Mouse (Mus musculus): ENCODE results near the gene Sirt1. TPM values are rescaled to one million over a fixed set of nuclear protein-coding genes. Genes with fewer than 3 reads are reported as not detected.
"Not testable (repeated sequence)": the region's sequence is repeated elsewhere in the genome, so short reads cannot be mapped to it uniquely, and the experiment has no call there.

Gene Sirt1
- polyA plus RNA-seq, 1 experiment = 0.28 TPM

GRCm38 (mm10) chr10:63376303-63376702 lies 5.2 kb downstream of the Sirt1 start:
- Histone ChIP-seq H3K27me3 (ENCODE audit: control insufficient read depth) (peaks cover 4% of the 10 kb centered on the region), H3K9me3 (ENCODE audit: control insufficient read depth, low read length) (no peaks in the 10 kb centered on the region), H3K4me1 (ENCODE audit: control insufficient read depth) (peaks cover 12% of the 10 kb centered on the region), H3K36me3 (ENCODE audit: control insufficient read depth) (no peaks in the 10 kb centered on the region), H3K4me3 (replicated peaks) (no peak overlapping the region)
- no peak for TF ChIP-seq GATA1 (IDR thresholded peaks at IDR 0.05; ENCODE audit: low read length)

DNA sequence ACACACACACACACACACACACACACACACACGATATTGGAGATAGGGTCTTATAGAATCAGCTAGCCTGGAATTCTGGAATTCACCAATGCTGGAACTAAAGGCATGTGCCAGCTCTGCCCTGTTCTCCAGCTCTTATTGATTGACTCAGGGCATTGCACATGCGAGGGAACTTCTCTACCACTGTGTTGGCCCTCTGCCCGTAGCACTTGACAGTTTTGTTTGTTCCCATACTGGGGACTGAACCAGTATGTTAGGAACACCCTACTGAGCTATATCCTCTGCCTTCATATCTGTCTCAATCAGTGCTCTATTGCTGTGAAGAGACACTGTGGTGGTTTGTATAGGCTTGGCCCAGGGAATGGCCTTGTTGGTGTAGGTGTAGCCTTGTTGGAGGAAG lies 13.5 kb downstream of the Sirt1 start:
- H3K36me3 ChIP-seq (ENCODE audit: control insufficient read depth) = no peaks in the 10 kb centered on the region
- H3K4me3 ChIP-seq (replicated peaks) = no peak overlapping the region
- no peaks in the 10 kb centered on the region for H3K27me3 ChIP-seq (ENCODE audit: control insufficient read depth)
- H3K4me1 ChIP-seq (ENCODE audit: control insufficient read depth) = no peaks in the 10 kb centered on the region; the same call in 1 of the 2 replicates
- TF ChIP-seq GATA1 (IDR thresholded peaks at IDR 0.05; ENCODE audit: low read length) = no peak
- no peak for TF ChIP-seq TAL1 (IDR thresholded peaks at IDR 0.05; ENCODE audit: low read length)
- peaks cover 4% of the 10 kb centered on the region; the same call in 1 of the 2 replicates for H3K9me3 ChIP-seq (ENCODE audit: control insufficient read depth, low read length)

DNA sequence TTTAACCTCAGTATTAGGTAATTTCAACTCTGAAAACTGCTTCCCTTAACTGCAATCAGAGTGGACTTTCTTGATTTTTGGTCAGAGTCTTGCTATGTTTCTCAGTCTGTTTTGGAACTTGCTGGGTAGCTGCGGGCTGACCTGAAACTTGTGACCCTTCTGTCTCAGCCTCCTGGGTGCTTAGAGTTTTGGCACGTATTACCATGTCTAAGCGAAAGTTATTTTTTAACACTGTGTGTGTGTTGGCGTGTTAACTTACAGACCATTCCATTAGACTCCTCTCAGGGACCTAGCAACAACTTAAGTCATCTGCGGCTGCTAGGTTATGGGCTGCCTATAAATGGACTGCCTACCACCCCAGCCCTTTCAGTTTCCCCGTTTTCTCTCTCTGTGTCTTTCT lies 14.1 kb downstream of the Sirt1 start:
- no peaks in the 10 kb centered on the region for H3K27me3 ChIP-seq (ENCODE audit: control insufficient read depth)
- no peak for TF ChIP-seq TAL1 (IDR thresholded peaks at IDR 0.05; ENCODE audit: low read length)
- no peak for TF ChIP-seq GATA1 (IDR thresholded peaks at IDR 0.05; ENCODE audit: low read length)
- no peaks in the 10 kb centered on the region for H3K36me3 ChIP-seq (ENCODE audit: control insufficient read depth)
- H3K9me3 ChIP-seq (ENCODE audit: control insufficient read depth, low read length) = peaks cover 4% of the 10 kb centered on the region; the same call in 1 of the 2 replicates
- no peaks in the 10 kb centered on the region; the same call in 1 of the 2 replicates for H3K4me1 ChIP-seq (ENCODE audit: control insufficient read depth)
- no peak overlapping the region for H3K4me3 ChIP-seq (replicated peaks)

DNA sequence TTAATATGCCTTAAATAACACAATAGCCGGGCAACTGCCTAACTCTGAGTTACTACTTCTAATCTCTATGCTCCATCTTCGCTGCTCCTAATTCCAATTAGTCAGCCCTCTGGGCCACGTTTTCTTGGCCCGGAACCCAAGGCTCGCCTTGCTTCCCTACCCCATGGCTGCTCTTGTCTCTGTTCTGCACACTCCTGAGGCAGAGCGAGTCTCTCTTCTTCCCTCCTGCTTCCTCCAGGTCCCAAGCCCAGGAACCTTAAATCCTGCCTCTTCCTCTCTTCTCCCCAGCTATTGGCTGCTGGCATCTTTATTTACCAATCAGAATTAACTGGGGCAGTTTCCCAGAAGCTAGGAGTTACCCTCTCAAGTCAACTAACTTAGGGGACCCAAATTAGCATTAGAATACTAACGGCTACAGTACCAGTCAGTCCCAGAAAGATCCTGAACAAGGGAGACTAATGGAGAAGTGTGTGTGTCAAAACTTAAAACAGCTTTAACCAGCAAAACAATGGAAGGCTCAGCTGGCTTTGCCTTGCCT lies 15.5 kb downstream of the Sirt1 start:
- no peak overlapping the region for H3K4me3 ChIP-seq (replicated peaks)
- peaks cover 4% of the 10 kb centered on the region; the same call in 1 of the 2 replicates for H3K9me3 ChIP-seq (ENCODE audit: control insufficient read depth, low read length)
- H3K36me3 ChIP-seq (ENCODE audit: control insufficient read depth) = no peaks in the 10 kb centered on the region
- H3K4me1 ChIP-seq (ENCODE audit: control insufficient read depth) = no peaks in the 10 kb centered on the region; the same call in 1 of the 2 replicates
- TF ChIP-seq GATA1 (IDR thresholded peaks at IDR 0.05; ENCODE audit: low read length) (no peak), TAL1 (IDR thresholded peaks at IDR 0.05; ENCODE audit: low read length) (no peak)
- H3K27me3 ChIP-seq (ENCODE audit: control insufficient read depth) = no peaks in the 10 kb centered on the region

GRCm38 (mm10) chr10:63360502-63360901 lies 21.0 kb downstream of the Sirt1 start:
- Histone ChIP-seq H3K4me1 (ENCODE audit: control insufficient read depth) (no peaks in the 10 kb centered on the region; the same call in 1 of the 2 replicates), H3K4me3 (replicated peaks) (no peak overlapping the region), H3K27me3 (ENCODE audit: control insufficient read depth) (no peaks in the 10 kb centered on the region), H3K36me3 (ENCODE audit: control insufficient read depth) (no peaks in the 10 kb centered on the region), H3K9me3 (ENCODE audit: control insufficient read depth, low read length) (peaks cover 4% of the 10 kb centered on the region; the same call in 1 of the 2 replicates)
- no peak for TF ChIP-seq TAL1 (IDR thresholded peaks at IDR 0.05; ENCODE audit: low read length)

DNA sequence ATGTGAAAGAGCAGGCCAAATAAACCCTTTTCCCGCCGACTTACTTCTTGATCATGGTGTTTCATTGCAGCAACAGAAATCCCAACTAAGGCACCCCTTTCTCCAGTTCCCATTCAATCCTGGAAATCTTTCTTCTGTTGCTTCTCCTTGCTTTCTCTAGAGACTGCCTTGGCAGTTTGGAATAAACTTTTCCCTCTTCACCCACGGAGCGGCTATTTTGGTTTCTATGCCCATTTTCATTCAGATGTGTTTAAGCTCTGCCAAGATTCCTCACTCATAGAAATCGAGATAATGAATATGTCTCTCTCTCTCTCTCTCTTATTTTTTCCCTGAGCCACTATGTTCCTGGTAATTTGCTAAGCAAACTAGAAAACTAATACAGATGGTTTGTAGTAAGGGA lies 29.4 kb downstream of the Sirt1 start:
- TF ChIP-seq TAL1 (IDR thresholded peaks at IDR 0.05; ENCODE audit: low read length) (no peak), GATA1 (IDR thresholded peaks at IDR 0.05; ENCODE audit: low read length) (no peak)
- Histone ChIP-seq H3K4me1 (ENCODE audit: control insufficient read depth) (no peaks in the 10 kb centered on the region), H3K27me3 (ENCODE audit: control insufficient read depth) (peaks cover 8% of the 10 kb centered on the region), H3K36me3 (ENCODE audit: control insufficient read depth) (no peaks in the 10 kb centered on the region), H3K9me3 (ENCODE audit: control insufficient read depth, low read length) (peaks cover 4% of the 10 kb centered on the region; the same call in 1 of the 2 replicates), H3K4me3 (replicated peaks) (no peak overlapping the region)

DNA sequence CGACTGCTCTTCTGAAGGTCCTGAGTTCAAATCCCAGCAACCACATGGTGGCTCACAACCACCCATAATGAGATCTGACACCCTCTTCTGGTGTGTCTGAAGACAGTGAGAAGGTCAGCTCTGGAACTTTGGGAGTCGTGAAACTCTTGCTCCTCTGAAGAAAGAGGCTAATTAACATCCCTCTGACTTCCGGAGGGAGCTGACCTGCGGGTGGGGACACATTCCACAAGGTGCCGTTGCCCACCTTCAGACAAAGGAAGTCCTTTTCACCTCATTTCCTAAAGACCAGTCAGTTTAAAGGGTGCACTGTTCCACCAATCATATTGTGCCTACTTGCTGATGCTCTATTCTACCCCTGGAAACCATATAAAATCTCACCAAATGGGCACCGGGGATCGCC lies 30.4 kb downstream of the Sirt1 start:
- H3K4me3 ChIP-seq (replicated peaks); H3K36me3 ChIP-seq (ENCODE audit: control insufficient read depth); H3K27me3 ChIP-seq (ENCODE audit: control insufficient read depth); H3K4me1 ChIP-seq (ENCODE audit: control insufficient read depth); H3K9me3 ChIP-seq (ENCODE audit: control insufficient read depth, low read length): not testable (repeated sequence)

DNA sequence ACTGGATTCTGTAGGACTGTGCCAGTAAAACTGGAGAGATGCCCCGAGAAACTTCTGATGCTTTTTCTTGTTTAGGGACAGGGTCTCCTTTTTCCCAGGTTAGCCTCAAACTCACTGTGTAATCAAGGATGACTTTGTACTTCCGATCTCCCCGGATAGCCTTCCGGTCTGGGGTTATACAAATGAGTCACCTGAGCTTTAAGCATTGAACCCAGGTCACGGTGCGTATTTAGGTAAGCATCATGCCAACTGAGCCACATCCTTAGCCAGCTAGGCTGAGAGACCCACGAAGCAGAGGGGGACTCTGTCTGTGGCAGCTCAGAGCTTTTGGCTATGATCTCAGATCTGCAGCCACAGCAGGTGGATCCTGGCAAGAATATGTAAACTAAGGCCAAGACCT lies 30.8 kb downstream of the Sirt1 start:
- peaks cover 4% of the 10 kb centered on the region; the same call in 1 of the 2 replicates for H3K9me3 ChIP-seq (ENCODE audit: control insufficient read depth, low read length)
- TF ChIP-seq GATA1 (IDR thresholded peaks at IDR 0.05; ENCODE audit: low read length) (no peak), TAL1 (IDR thresholded peaks at IDR 0.05; ENCODE audit: low read length) (no peak)
- peaks cover 8% of the 10 kb centered on the region for H3K27me3 ChIP-seq (ENCODE audit: control insufficient read depth)
- no peak overlapping the region for H3K4me3 ChIP-seq (replicated peaks)
- no peaks in the 10 kb centered on the region for H3K36me3 ChIP-seq (ENCODE audit: control insufficient read depth)
- no peaks in the 10 kb centered on the region for H3K4me1 ChIP-seq (ENCODE audit: control insufficient read depth)

DNA sequence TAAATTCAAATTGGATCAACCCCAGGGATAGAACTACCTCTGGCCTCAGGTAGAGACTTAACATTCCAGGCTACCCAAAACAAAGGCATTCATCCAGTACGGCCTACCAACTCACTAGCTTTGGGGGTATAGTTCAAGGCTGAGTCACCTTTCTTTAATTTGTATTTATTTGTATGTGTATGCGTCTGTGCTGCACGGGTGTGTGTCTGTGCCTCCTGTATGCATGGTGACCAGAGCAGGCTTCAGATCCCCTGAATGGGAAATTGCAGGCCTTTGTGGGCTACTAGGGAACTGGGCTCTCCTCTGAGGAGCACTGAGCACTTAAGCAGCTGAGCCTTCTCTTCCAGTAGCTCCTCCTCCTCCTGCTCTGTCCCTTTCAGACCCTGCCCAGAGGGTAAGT lies 33.2 kb downstream of the Sirt1 start:
- Histone ChIP-seq H3K4me1 (ENCODE audit: control insufficient read depth) (no peaks in the 10 kb centered on the region), H3K4me3 (replicated peaks) (no peak overlapping the region), H3K9me3 (ENCODE audit: control insufficient read depth, low read length) (peaks cover 4% of the 10 kb centered on the region), H3K27me3 (ENCODE audit: control insufficient read depth) (peaks cover 8% of the 10 kb centered on the region), H3K36me3 (ENCODE audit: control insufficient read depth) (no peaks in the 10 kb centered on the region)
- TF ChIP-seq GATA1 (IDR thresholded peaks at IDR 0.05; ENCODE audit: low read length) = no peak
- no peak for TF ChIP-seq TAL1 (IDR thresholded peaks at IDR 0.05; ENCODE audit: low read length)

DNA sequence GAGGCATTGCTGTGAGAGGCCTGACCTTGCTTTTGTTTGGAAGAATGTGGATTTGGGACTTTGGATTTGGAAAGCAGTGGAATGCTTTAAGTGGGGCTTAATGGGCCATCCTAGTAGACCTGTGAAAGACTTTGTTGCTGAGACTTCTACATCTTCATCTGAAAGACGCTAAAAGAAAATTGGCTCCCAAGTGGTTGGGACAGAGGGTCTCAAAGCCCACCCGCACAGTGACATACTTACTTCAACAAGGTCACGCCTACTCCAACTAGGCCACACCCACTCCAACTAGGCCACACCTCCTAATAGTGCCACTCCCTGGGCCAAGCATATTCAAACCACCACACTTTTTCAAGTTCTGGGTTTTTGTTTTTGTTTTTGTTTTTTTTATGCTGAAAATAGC lies 36.8 kb downstream of the Sirt1 start:
- Histone ChIP-seq H3K27me3 (ENCODE audit: control insufficient read depth) (peaks cover 2% of the 10 kb centered on the region; the same call in 1 of the 2 replicates), H3K4me3 (replicated peaks) (no peak overlapping the region), H3K36me3 (ENCODE audit: control insufficient read depth) (no peaks in the 10 kb centered on the region), H3K9me3 (ENCODE audit: control insufficient read depth, low read length) (peaks cover 8% of the 10 kb centered on the region), H3K4me1 (ENCODE audit: control insufficient read depth) (peaks cover 9% of the 10 kb centered on the region)
- TF ChIP-seq TAL1 (IDR thresholded peaks at IDR 0.05; ENCODE audit: low read length) (no peak), GATA1 (IDR thresholded peaks at IDR 0.05; ENCODE audit: low read length) (no peak)

Measured in erythroblast, embryonic 14.5 days (primary cell).